Mouse (Mus musculus) layer of hippocampus, adult 11-12 months (tissue): ENCODE measurements around the gene Islr2.

Experiments
- DNase-seq: peaks from one replicate; pipeline ENCODE4 v3.0.0; 2022; ENCODE audit warnings: low spot score

The Islr2 gene

GRCm38 (mm10) chr9:58150733-58151361 lies 53.3 kb downstream of the Islr2 start:
- DNase-seq: no peak

DNA sequence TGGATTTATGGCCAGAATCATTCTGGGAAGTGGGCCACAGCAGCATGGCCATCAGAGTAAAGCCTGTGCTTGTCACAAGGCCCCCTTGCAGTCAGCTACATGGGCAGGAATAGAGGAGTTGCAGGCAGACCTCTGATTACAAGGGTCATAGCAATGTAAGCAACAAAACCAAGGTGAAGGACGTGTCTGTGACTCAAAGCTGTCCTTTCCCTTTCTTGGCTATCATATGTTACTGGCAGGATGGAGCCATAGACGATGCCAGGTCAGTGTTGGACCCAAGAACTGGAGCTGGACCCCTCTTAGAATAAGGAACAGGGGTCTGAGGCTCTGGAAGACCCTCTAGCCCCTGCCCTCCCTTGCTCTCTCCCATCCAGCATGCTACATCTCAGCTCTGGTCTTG lies 55.3 kb downstream of the Islr2 start:
- no peak for DNase-seq
